Mouse (Mus musculus): Measurements from ENCODE around the gene Sec24d. TPM values are rescaled to one million over a fixed set of nuclear protein-coding genes. Genes with fewer than 3 reads are reported as not detected.
"Not testable (repeated sequence)": the region's sequence is repeated elsewhere in the genome, so short reads cannot be mapped to it uniquely, and the experiment has no call there.

Gene Sec24d
- total RNA-seq, 2 experiments from 2014 or later, result 20.7 to 23.4 TPM

- DNase-seq (ENCODE audit: extremely low spot score in 1 of 2, low spot score in 1 of 2), result not testable (repeated sequence)
Measured at GRCm38 (mm10) chr3:123386157-123386780, 119.0 kb downstream of the Sec24d start.

- no peak for DNase-seq (ENCODE audit: extremely low spot score in 1 of 2, low spot score in 1 of 2)
Measured at GRCm38 (mm10) chr3:123391180-123391579, 123.9 kb downstream of the Sec24d start.

- DNase-seq (ENCODE audit: extremely low spot score in 1 of 2, low spot score in 1 of 2), result no peak
Measured at GRCm38 (mm10) chr3:123395611-123396010, 128.4 kb downstream of the Sec24d start.

GRCm38 (mm10) chr3:123397562-123398481 is 130.6 kb downstream of the Sec24d start:
- no peak for DNase-seq (ENCODE audit: extremely low spot score in 1 of 2, low spot score in 1 of 2)

GRCm38 (mm10) chr3:123404945-123405344 is 137.7 kb downstream of the Sec24d start:
- no peak for DNase-seq (ENCODE audit: extremely low spot score in 1 of 2, low spot score in 1 of 2)

GRCm38 (mm10) chr3:123411821-123412578 is 144.7 kb downstream of the Sec24d start:
- no peak for DNase-seq (ENCODE audit: extremely low spot score in 1 of 2, low spot score in 1 of 2)

- no peak for DNase-seq (ENCODE audit: extremely low spot score in 1 of 2, low spot score in 1 of 2)
Measured at GRCm38 (mm10) chr3:123413173-123413572, 145.9 kb downstream of the Sec24d start.

Other genes with a start within 250 kb of the Sec24d start
- gene Myoz2, start 232.4 kb upstream of the Sec24d start, total RNA-seq (2021), result under 1 TPM in 1 of 2 experiments, not detected in 1; 0.30 TPM
- gene Synpo2, start 31.3 kb upstream of the Sec24d start, total RNA-seq (2021), result 1 to 10 TPM; 2.8 to 3.3 TPM
- gene Mettl14, start 118.7 kb downstream of the Sec24d start, total RNA-seq (2021), result 10 to 100 TPM; 14.0 to 15.4 TPM
- gene Prss12, start 179.5 kb downstream of the Sec24d start, total RNA-seq (2021), result 10 to 100 TPM; 11.3 to 13.4 TPM

Data from layer of hippocampus, postnatal 25 days (tissue).